Mouse (Mus musculus): ENCODE results near the gene C1qtnf9. TPM values are rescaled to one million over a fixed set of nuclear protein-coding genes. Genes with fewer than 3 reads are reported as not detected.

Gene C1qtnf9
- polyA plus RNA-seq, 1 experiment from 2014 or later: 0.56 TPM

- Histone ChIP-seq H3K4me2 (replicated peaks; ENCODE audit: low read depth, low read length) (no peak overlapping the region), H3K9ac (replicated peaks; ENCODE audit: low read length) (no peak overlapping the region), H3K27me3 (ENCODE audit: insufficient read depth, low read length) (no peaks in the 10 kb centered on the region), H3K36me3 (ENCODE audit: insufficient read depth, low read length) (peaks cover 34% of the 10 kb centered on the region), H3K27ac (ENCODE audit: low read length) (no peak overlapping the region), H3K9me3 (ENCODE audit: low read length) (peaks cover 6% of the 10 kb centered on the region), H3K4me1 (ENCODE audit: insufficient read depth, low read length) (no peaks in the 10 kb centered on the region), H3K4me3 (ENCODE audit: low read length) (no peak overlapping the region)
- no peak for ATAC-seq (ENCODE audit: low FRiP score, low TSS enrichment)
- WGBS: 81% methylated on average over 2 of the region's 2 CpGs
Observed at GRCm38 (mm10) chr14:60830096-60830495, 62.2 kb downstream of the C1qtnf9 start.

Other genes starting within 250 kb of the C1qtnf9 start
- 67.5 and 68.1 TPM in 2 replicates for gene Spata13, start 134.1 kb upstream of the C1qtnf9 start, polyA plus RNA-seq (2015; fragmentation: Nextera tagmentation; extraction: Ambion mirVana)
- gene Mipep, start 16.4 kb downstream of the C1qtnf9 start, polyA plus RNA-seq (2015; fragmentation: Nextera tagmentation; extraction: Ambion mirVana): 23.3 and 24.6 TPM in 2 replicates